Mouse (Mus musculus): Measurements from ENCODE around the gene Sgsm1.
A peak's percentile ranks its signal among the peaks of the same experiment; 100 is the strongest.

Sgsm1 gene

DNA sequence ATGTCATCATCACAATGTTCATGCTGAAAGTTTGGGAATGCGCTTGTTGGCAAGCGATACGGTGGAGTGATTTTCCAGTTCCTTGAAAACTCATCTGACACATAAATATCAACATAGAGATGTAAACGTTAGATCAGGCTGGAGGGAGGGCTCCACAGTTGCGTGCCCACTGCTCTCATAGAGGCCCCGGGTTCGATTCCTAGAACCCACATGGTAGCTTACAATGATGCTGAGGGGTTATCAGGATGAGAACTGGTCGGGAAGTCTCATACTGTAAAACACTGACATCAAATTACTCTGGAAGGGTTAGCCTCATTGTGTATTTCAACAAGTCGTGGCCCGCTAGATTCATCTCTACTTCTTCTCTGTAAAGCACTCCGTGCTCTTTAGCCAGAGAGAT lies 24.5 kb downstream of the Sgsm1 start:
- DNase-seq (ENCODE audit: low read depth, low spot score) = no peak

DNA sequence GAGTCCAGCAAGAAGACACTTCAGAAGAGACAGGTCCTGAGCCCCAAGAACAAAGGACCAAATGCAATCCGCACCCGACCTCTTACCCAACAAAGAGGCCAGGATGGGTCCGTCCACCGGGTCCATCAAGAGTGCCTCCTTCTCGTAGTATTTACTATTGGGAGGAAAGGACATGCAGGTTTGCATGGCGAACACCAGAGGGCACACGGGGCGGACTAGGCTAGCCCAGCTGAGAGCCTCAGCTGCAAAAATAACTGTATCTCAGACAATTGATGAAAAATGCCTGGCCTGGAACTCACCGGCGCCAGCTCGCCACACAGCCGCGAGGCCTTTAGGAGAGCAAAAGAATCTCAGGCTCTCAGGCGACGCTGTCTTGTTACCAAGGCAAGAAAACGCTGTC lies 25.0 kb downstream of the Sgsm1 start:
- DNase-seq (ENCODE audit: low read depth, low spot score) = no peak

DNA sequence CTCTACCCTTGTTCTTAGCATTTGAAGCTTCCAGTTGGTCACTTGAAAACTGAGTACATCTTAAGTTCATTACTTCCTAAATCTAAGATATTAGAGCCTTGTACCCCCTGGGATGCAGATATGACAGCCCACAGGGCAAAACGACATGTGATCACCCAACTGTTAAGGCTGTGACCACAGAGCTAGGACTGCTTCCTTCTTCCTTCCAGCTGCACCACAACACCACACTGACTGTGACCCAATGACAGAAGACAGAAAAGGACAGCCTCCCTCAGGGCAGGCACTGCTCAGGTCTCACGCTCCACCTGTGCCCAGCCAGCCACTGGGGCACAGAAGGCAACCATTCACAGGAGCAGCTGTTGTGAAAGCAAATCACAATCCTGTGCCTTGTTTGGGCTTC lies 26.9 kb downstream of the Sgsm1 start:
- DNase-seq (ENCODE audit: low read depth, low spot score) = no peak

GRCm38 (mm10) chr5:113281557-113281956 lies 29.0 kb downstream of the Sgsm1 start:
- no peak for DNase-seq (ENCODE audit: low read depth, low spot score)

- DNase-seq (ENCODE audit: low read depth, low spot score) = peak; percentile 76
Measured at GRCm38 (mm10) chr5:113280138-113280856, 30.3 kb downstream of the Sgsm1 start.

- DNase-seq (ENCODE audit: low read depth, low spot score) = peak; percentile 88
Measured at GRCm38 (mm10) chr5:113275839-113276238, 34.7 kb downstream of the Sgsm1 start.

DNA sequence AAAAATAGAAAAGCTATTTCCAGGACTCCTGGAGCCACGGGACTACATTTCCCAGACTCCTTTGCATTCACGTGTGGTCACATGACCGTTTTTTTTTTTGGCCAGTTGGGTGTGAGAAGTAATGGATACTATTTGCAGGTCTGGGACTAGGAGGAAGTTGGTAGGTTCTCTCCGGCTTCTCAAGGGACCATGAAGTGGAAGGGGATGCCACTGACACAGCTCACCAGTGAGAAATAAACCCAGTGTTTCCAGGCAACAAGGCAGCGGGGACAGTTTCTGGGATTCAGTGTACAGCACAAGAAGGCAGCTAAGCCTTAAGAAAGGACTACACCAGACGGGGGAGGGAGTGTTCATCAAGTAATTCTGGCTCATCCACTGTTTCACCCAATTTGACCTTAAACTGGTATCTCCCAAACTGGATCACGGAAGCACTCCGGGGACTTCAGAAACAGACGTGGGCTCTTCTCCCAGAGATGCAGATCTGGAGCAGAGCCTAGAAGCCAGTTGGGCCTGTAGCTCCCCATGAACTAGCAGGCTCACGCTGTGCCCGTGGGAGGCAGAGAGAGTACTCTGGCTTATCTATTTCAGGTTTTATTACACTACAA lies 39.3 kb downstream of the Sgsm1 start:
- DNase-seq (ENCODE audit: low read depth, low spot score) = peak; percentile 73

GRCm38 (mm10) chr5:113270043-113270442 lies 40.5 kb downstream of the Sgsm1 start:
- DNase-seq (ENCODE audit: low read depth, low spot score) = peak; percentile 79

DNA sequence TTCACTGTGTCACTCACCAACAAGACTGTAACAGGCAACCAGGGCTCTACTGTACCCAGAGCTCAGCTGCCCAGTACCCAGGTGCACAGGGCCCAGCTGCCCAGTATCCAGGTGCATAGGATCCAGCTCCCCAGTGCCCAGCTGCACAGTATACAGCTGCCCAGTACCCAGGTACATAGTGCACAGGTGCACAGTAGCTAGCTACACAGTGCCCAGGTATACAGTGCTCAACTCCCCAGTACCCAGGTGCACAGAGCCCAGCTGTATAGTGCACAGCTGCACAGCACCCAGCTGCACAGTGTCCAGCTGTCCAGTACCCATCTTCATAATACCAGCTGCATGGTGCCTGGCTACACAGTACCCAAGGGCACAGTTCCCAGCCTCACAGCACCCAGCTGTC lies 42.3 kb downstream of the Sgsm1 start:
- DNase-seq (ENCODE audit: low read depth, low spot score) = no peak

DNA sequence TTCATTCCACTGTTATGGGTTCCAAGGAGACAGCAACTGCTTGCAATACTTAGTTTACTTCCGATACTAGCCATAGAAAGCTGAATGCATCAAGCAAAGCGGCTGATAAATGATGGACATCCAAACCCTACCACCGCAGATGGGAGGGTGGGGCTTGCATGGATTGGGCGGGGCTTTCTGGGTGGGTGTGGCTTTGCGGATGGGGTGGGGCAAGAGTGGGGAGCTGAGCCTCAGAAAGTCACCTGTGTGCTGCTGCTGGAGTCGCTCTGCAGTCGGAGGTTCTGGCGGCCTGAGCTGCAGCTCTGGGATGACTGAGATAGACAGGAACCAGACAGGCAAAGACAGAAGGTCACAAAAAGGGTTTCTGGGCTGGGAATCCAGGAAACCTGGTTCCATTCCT lies 44.9 kb downstream of the Sgsm1 start:
- peak; percentile 59 for DNase-seq (ENCODE audit: low read depth, low spot score)

DNA sequence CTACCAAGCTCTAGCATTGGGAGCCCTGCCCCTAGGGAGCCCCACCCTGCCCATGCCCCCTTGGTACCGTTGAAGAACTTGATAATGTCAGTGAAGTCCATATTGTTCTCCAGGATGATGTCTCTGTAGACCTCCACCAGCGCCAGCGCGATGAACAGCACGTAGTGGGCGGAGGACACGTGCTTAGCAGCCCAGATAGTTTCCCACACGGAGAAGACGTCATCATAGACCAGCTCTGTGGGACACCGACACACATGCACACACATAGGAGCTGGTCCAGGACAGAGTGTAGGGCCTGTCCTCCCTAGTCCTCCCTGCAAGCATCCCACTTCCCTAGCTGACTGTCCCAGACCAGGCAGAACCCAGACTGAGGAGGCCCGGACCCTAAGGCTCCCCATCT lies 59.8 kb downstream of the Sgsm1 start:
- DNase-seq (ENCODE audit: low read depth, low spot score) = no peak

DNA sequence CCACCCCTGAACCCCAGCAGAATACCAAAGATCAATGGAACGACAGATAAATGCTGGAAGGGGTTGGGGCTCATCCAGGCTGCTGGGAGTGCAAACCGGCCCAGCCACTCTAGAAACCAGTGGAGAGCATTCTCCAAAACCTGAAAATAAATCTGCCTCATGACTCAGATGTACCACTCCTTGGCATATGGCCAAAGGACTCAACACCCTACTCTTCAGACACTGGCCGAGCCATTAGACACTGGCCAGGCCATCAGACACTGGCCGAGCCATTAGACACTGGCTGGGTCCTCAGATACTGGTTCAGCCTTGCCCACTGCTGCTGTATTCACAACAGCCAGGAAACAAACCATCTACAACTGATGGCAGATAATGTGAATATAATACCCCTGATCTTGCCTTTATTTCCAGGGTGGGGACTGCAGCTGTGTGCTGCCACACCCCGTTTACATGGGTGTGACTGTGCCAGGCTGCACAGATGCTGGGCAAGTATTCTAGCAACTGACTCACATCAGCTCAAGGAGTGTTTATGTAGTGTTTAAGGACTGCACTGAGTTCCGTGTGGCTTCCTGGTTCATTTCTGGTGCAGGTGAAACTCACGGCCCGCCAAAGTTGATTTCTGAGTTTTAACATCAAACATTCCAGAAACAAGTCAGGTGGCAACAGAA lies 61.2 kb downstream of the Sgsm1 start:
- DNase-seq (ENCODE audit: low read depth, low spot score) = no peak

- no peak for DNase-seq (ENCODE audit: low read depth, low spot score)
Measured at GRCm38 (mm10) chr5:113230196-113230595, 80.4 kb downstream of the Sgsm1 start.

GRCm38 (mm10) chr5:113226632-113227102 lies 83.9 kb downstream of the Sgsm1 start, which contains the start of gene Tmem211:
Tmem211 (plus strand) TSS chr5:113226909.
- peak; percentile 95 for DNase-seq (ENCODE audit: low read depth, low spot score)

DNA sequence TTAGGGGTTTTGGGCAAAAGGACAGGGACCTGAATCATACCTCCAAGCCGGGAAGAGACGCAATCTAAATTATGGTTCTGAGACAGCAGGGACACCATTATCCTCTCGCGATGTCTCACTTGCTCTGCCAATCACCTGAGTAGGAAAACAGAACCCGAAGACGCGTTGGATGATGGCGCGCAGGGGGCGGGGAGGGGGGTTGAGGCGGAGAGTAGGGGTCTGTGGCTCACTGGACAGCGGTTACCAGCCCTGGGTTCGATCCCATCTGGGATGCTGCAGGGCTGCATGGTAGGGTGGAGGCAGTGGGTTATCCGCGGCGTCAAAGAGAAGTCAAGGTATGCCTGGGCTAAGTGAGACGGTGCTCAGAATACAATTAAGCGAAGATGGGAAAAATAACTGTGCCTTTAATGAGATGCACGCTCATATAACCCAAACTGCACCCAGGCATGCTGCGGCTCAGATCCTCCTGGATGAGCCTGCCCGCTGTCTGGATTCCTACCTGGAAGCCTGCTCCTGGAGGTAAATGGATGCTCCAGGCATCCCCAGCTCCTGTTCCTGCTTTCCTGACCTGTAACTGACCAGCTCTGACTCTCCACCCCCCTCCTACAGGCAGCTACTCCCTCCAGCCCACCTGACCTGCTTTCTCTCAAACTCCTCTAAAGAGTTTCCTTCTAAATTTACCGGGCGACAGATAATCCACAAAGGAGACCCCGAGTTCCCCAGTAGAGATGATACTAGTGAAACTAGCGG lies 84.7 kb downstream of the Sgsm1 start:
- peak; percentile 55 for DNase-seq (ENCODE audit: low read depth, low spot score)

- peak; percentile 71 for DNase-seq (ENCODE audit: low read depth, low spot score)
Measured at GRCm38 (mm10) chr5:113225271-113225670, 85.3 kb downstream of the Sgsm1 start.

DNA sequence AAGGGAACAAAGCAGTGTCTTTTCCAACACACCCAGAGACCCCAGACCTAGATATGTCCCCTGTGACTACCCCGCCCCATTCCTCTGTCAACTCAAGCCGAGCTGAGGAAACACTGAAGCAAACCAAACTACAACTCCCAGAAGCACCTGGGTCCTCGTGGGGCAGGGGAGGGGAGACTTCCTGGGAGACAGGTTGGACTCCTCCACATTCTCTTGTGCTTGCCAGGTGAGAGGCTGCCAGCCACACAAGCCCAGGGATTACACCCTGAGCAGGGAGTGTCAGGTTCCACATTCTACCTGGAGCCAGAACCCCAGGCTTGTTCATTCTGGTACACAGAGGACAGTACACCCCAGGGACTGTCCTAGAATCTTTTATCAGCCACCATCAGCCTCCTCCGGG lies 86.7 kb downstream of the Sgsm1 start:
- DNase-seq (ENCODE audit: low read depth, low spot score) = peak; percentile 53

GRCm38 (mm10) chr5:113221147-113221865 lies 89.3 kb downstream of the Sgsm1 start, which contains the start of gene 2900026A02Rik:
2900026A02Rik (minus strand) TSS chr5:113221236.
- DNase-seq (ENCODE audit: low read depth, low spot score) = peak; percentile 78

DNA sequence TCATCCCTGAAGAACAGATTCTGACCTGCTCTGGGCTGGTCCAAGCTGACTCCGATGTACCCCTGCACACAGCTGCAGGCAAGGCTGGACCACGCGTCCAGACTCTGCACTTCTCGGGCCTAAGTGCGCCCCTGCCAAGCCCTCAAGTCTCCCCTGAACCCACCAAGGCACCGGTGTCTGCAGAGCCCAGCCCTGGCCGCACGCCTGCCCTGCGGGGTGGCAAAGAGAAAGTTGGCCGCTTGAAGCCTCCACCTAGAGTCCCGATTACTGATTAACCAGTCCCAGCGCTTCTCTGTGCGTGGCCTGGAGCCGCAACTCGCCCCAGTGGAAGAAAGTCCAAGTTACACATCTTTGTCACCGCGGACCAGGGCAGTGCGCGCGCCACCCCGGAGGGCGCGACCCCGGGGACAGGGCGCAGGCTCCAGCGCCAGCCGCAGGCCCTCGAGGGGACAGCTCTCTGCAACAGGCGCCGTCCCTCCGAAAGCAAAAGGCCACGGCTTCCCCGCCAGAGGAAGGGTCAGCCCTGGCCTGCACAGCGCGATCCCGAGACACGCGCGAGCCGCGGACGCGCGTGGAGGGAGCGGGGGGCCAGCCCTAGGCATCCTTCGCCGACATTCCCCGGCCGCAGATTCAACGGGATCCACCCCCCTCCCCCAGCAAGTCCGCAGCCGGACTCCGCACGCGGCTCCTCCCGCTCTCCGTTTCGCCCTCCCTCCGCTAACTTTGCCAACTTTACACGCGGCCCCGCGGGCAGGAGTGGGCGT lies 90.0 kb downstream of the Sgsm1 start:
- DNase-seq (ENCODE audit: low read depth, low spot score) = no peak

DNA sequence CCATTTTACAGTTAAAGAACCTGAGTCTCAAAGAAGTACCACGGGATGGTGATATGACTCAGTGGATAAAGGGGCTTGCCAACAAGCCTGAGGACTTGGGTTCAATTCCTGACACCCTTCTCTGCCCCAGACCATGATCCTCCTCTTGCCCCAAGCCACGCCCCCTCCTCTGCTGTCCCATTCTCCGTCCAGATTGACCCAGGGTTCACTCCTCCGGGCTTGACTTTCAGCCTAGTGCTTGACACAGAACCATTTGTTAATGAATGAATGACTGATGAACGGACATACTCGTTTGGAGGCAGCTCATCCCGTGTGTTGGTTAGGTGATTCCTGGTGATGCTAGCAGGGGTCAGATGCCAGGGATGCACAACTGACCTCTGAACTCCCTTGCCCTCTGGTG lies 90.7 kb downstream of the Sgsm1 start:
- peak; percentile 40 for DNase-seq (ENCODE audit: low read depth, low spot score)
